Mouse (Mus musculus) urinary bladder, postnatal 25 days (tissue): ENCODE data around the gene Treh.
"Not testable (repeated sequence)": the region's sequence is repeated elsewhere in the genome, so short reads cannot be mapped to it uniquely, and the experiment has no call there.

Experiments
- DNase-seq: peaks from one replicate; pipeline ENCODE4 v3.0.0; 2022; ENCODE audit warnings: low spot score

Gene Treh

GRCm38 (mm10) chr9:44673005-44673404, at the start of gene Treh:
Gene Treh, plus strand, starts transcription at chr9:44673233.
- DNase-seq = no peak

- no peak for DNase-seq
These were observed 48.6 kb upstream of the Treh start for GRCm38 (mm10) chr9:44624390-44624789.

- DNase-seq = no peak
These were observed 46.8 kb upstream of the Treh start for GRCm38 (mm10) chr9:44626268-44626667.

- DNase-seq = no peak
These were observed 35.4 kb upstream of the Treh start for GRCm38 (mm10) chr9:44637551-44638169.

GRCm38 (mm10) chr9:44638726-44639125, 34.3 kb upstream of the Treh start:
- not testable (repeated sequence) for DNase-seq

GRCm38 (mm10) chr9:44640028-44640427, 33.0 kb upstream of the Treh start:
- DNase-seq = not testable (repeated sequence)

- no peak for DNase-seq
These were observed 32.2 kb upstream of the Treh start for GRCm38 (mm10) chr9:44640646-44641357.

- DNase-seq = no peak
These were observed 31.4 kb upstream of the Treh start for GRCm38 (mm10) chr9:44641616-44642015.

- no peak for DNase-seq
These were observed 29.9 kb upstream of the Treh start for GRCm38 (mm10) chr9:44643103-44643502.

GRCm38 (mm10) chr9:44644186-44644585, 28.8 kb upstream of the Treh start:
- DNase-seq = no peak

- DNase-seq = no peak
These were observed 27.6 kb upstream of the Treh start for GRCm38 (mm10) chr9:44645481-44645880.

GRCm38 (mm10) chr9:44645924-44646323, 27.1 kb upstream of the Treh start:
- no peak for DNase-seq

- no peak for DNase-seq
These were observed 26.7 kb upstream of the Treh start for GRCm38 (mm10) chr9:44646366-44646765.

GRCm38 (mm10) chr9:44647026-44647425, 26.0 kb upstream of the Treh start:
- no peak for DNase-seq

GRCm38 (mm10) chr9:44647656-44648055, 25.4 kb upstream of the Treh start:
- no peak for DNase-seq

GRCm38 (mm10) chr9:44648881-44649281, 24.2 kb upstream of the Treh start:
- no peak for DNase-seq

GRCm38 (mm10) chr9:44652027-44652426, 21.0 kb upstream of the Treh start:
- DNase-seq = peak; percentile 67

- DNase-seq = no peak
These were observed 19.1 kb upstream of the Treh start for GRCm38 (mm10) chr9:44653896-44654295.

- DNase-seq = peak; percentile 41
These were observed 17.7 kb upstream of the Treh start for GRCm38 (mm10) chr9:44655098-44656066.

GRCm38 (mm10) chr9:44663706-44664105, 9.3 kb upstream of the Treh start:
- DNase-seq = no peak

- DNase-seq = no peak
These were observed 1.6 kb upstream of the Treh start for GRCm38 (mm10) chr9:44671416-44671815.

- DNase-seq = no peak
These were observed 655 bp upstream of the Treh start for GRCm38 (mm10) chr9:44672291-44672865.
